Mouse (Mus musculus) testis, adult 2 months (tissue): ENCODE data around the gene Usp12. TPM values are rescaled to one million over a fixed set of nuclear protein-coding genes. Genes with fewer than 3 reads are reported as not detected.
A peak's percentile ranks its signal among the peaks of the same experiment; 100 is the strongest.

ENCODE experiments used
- H3K27ac ChIP-seq: fragments of 200-500 bp; 2 replicates; pipeline ENCODE4 v1.5.1; 2012; ENCODE audit warnings: low read depth, low read length; ENCODE audit not compliant: control insufficient read depth, insufficient read depth
- H3K27me3 ChIP-seq: fragments of 200-500 bp; 2 replicates; pipeline ENCODE4 v1.6.1; 2012; ENCODE audit warnings: mild to moderate bottlenecking, low read length, moderate library complexity; ENCODE audit not compliant: control insufficient read depth, insufficient read depth
- H3K36me3 ChIP-seq: fragments of 200-500 bp; 2 replicates; pipeline ENCODE4 v1.6.1; 2012; ENCODE audit warnings: mild to moderate bottlenecking, low read length; ENCODE audit not compliant: control insufficient read depth, insufficient read depth
- H3K4me1 ChIP-seq: fragments of 200-500 bp; 2 replicates; pipeline ENCODE4 v1.6.1; 2012; ENCODE audit warnings: low read length; ENCODE audit not compliant: control insufficient read depth, insufficient read depth
- H3K4me3 ChIP-seq: fragments of 200-500 bp; 2 replicates; pipeline ENCODE4 v1.5.1; 2012; ENCODE audit warnings: low read depth, mild to moderate bottlenecking, low read length, moderate library complexity, mixed read lengths; ENCODE audit not compliant: control insufficient read depth
- CTCF ChIP-seq: fragments of 200-500 bp; IDR thresholded peaks from 2 replicates; pipeline ENCODE4 v1.5.1; 2012; ENCODE audit warnings: low read depth, mild to moderate bottlenecking, inconsistent platforms, low read length, moderate library complexity; ENCODE audit not compliant: control insufficient read depth, insufficient read depth, insufficient replicate concordance
- POLR2A ChIP-seq: fragments of 200-500 bp; IDR thresholded peaks from 2 replicates; pipeline ENCODE4 v1.6.1; 2012; ENCODE audit warnings: low read depth, mild to moderate bottlenecking, inconsistent platforms, low read length, moderate library complexity; ENCODE audit not compliant: control insufficient read depth
- polyA plus RNA-seq: library from polyadenylated mRNA; depleted of rRNA; stranded (reverse); fragments of >200 nt; gene quantifications from 2 replicates; pipeline ENCODE4 v1.2.3, GENCODE M21; 2012

Gene Usp12
- polyA plus RNA-seq, 1 experiment, result 27.7 TPM

DNA sequence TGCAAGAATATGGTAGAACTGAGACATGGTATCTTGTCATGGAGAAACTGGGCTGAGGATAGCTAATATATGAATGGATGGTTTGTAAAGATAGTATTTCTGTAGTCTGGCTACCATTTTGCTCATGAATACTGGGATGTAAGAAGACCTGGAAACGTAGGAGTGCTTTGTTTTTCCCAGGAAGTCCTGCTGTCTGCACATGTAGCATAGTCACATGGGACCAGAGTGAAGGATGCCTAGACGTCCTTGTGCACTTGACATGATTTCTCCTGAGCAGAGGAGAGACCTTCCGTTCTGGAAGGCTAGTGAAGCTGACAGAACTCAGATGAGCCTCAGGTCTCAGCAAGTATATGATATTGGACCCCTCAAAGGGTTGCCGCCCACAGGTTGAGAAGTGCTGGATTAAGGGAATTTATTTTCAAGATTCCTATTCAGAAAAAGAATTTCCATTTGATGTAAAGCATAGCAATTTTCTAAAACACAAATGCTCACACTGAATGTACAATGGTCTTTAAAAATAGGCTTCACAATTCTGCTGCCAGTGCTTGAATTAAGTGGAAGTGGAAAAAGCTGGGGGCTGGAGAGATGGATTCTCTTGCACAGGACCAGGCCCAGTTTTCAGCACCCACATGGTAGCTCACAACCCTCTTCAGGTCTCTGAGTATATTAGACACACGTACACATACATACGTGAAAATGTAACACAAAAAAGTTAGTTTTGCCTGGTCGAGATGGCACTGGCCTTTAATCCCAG lies 43.3 kb upstream of the Usp12 start:
- TF ChIP-seq POLR2A, result no peak
- no peak for TF ChIP-seq CTCF
- Histone ChIP-seq H3K36me3 (peaks cover 2% of the 10 kb centered on the region), H3K27ac (no peak overlapping the region), H3K4me3 (no peak overlapping the region), H3K4me1 (no peaks in the 10 kb centered on the region; the same call in 1 of the 2 replicates), H3K27me3 (no peaks in the 10 kb centered on the region)

DNA sequence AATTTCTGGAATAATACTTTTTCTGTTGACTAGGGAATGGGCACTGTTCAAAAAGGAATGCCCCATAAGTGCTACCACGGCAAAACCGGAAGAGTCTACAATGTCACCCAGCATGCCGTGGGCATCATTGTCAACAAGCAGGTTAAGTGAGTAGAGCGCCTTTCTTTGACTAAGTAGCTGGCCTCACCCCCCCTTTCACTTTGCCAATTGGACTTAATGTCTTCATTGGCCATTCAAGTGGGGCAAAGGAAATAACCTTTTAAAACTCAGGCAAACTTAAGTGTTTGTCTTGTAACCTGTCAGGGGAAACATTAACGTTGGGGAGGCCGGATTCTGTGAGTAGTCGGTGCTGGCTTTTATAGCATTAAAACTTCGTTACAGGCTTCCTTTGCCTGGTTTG lies 40.2 kb upstream of the Usp12 start:
- H3K27me3 ChIP-seq, result no peaks in the 10 kb centered on the region
- peaks cover 2% of the 10 kb centered on the region for H3K4me1 ChIP-seq
- H3K4me3 ChIP-seq, result no peak overlapping the region
- no peak for TF ChIP-seq CTCF
- TF ChIP-seq POLR2A, result no peak
- H3K27ac ChIP-seq, result no peak overlapping the region
- H3K36me3 ChIP-seq, result peaks cover 2% of the 10 kb centered on the region

- H3K27me3 ChIP-seq, result no peaks in the 10 kb centered on the region
- peaks cover 2% of the 10 kb centered on the region for H3K36me3 ChIP-seq
- peak overlapping the region; percentile 98 for H3K27ac ChIP-seq
- H3K4me3 ChIP-seq, result peak overlapping the region; percentile 98
- TF ChIP-seq CTCF (no peak), POLR2A (no peak)
- peaks cover 2% of the 10 kb centered on the region for H3K4me1 ChIP-seq
Observed at GRCm38 (mm10) chr5:146833673-146834201, 38.9 kb upstream of the Usp12 start.

GRCm38 (mm10) chr5:146832769-146833448 lies 38.1 kb upstream of the Usp12 start, which contains the start of gene Rpl21:
TSS of gene Rpl21 (plus strand) at chr5:146832890.
- Histone ChIP-seq H3K4me3 (peak within 1 kb of the TSS; percentile 98), H3K36me3 (peaks cover 2% of the 10 kb centered on the region), H3K27ac (peak within 1 kb of the TSS; percentile 98), H3K27me3 (no peaks in the 10 kb centered on the region), H3K4me1 (peaks cover 2% of the 10 kb centered on the region)
- TF ChIP-seq POLR2A, result peak; percentile 94
- TF ChIP-seq CTCF, result 0 out of 2 replicates have a peak, but pooled peaks have one; percentile 10

GRCm38 (mm10) chr5:146832435-146832768 lies 37.6 kb upstream of the Usp12 start:
- TF ChIP-seq POLR2A, result no peak
- TF ChIP-seq CTCF, result no peak
- H3K27ac ChIP-seq, result peak overlapping the region; percentile 98
- peaks cover 2% of the 10 kb centered on the region for H3K36me3 ChIP-seq
- H3K4me3 ChIP-seq, result peak overlapping the region; percentile 98
- H3K27me3 ChIP-seq, result no peaks in the 10 kb centered on the region
- H3K4me1 ChIP-seq, result peaks cover 2% of the 10 kb centered on the region

DNA sequence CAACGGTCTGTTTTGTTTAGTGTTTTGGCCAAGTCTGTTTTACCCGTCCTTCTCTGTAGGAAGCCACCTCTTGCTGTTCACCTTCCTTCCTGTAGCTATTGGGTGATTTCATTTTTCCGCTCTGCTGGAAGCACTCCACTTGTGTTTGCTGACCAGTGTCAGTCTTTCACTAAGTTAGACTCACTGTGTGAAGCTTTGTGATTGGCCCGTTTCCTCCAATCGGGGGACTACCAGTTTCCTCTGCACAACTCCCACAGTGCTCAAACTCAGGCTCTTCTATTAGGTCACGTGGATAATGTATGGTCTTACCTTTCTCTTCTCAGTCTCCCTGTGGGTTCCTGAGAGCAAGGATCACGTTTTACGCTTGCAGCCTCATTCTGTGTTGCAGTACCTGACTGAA lies 34.7 kb upstream of the Usp12 start:
- no peaks in the 10 kb centered on the region for H3K27me3 ChIP-seq
- TF ChIP-seq CTCF (no peak), POLR2A (no peak)
- H3K36me3 ChIP-seq, result no peaks in the 10 kb centered on the region
- no peak overlapping the region for H3K4me3 ChIP-seq
- peaks cover 4% of the 10 kb centered on the region for H3K4me1 ChIP-seq
- H3K27ac ChIP-seq, result no peak overlapping the region

DNA sequence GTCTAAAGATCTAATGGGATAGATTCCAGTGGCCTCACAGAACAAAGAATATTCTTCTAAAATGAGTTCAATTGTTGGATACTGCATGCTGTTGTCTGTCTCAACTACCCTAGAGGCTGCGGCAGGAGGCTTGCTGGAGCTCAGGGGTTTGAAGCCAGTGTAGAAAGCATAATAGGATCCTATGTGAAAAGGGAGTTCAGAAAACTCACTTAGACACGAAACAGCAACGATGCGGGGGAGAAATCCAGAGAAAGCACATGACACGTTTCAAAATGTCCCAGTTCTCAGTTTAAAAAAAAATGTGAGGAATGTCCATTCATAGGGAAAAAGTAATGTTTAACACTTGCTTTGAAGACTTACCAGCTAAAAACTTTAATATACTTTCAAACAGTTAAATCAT lies 28.2 kb upstream of the Usp12 start:
- Histone ChIP-seq H3K4me1 (peaks cover 3% of the 10 kb centered on the region), H3K36me3 (no peaks in the 10 kb centered on the region), H3K27me3 (no peaks in the 10 kb centered on the region), H3K27ac (no peak overlapping the region), H3K4me3 (no peak overlapping the region)
- no peak for TF ChIP-seq CTCF
- TF ChIP-seq POLR2A, result no peak
